Mouse (Mus musculus): ENCODE measurements at regions not wholly inside any gene's neighbourhood (a gene's known extent, or its start where the extent isn't known, plus 50 kb on each side); places are given as distances from the start of the nearest gene placed in this dataset.

GRCm38 (mm10) chr1:77930661-77931060, 266.3 kb downstream of the Pax3 start:
- Histone ChIP-seq H3K4me1 (0 out of 2 replicates have a peak, but pooled peaks cover 4% of the 10 kb centered on the region), H3K4me3 (replicated peaks) (no peak overlapping the region), H3K9me3 (replicated peaks) (no peaks in the 10 kb centered on the region), H3K27ac (no peak overlapping the region), H3K4me2 (no peak overlapping the region), H3K27me3 (no peaks in the 10 kb centered on the region), H3K9ac (no peak overlapping the region), H3K36me3 (no peaks in the 10 kb centered on the region)
- WGBS: 91% methylated on average over 6 of the region's 6 CpGs
- no peak for ATAC-seq (replicated peaks; ENCODE audit: low FRiP score)

DNA sequence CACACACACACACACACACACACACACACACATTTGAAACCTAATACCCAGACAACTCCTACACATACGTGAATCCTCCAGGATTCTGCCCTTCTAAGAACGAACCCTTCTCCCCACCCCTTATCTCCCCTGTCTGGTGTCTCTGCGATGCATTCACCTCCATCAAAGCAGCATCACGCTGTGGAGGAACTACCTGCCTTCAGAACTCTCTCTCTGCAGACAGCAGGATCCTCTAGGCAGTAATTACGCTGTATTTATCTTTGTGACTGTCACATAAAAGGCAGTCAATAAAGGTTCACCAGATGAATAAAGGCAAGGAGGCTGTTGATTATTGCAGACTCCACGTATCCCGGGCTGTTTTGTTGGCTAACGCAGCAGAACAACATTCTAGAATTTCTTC, 267.4 kb downstream of the Pax3 start:
- no peaks in the 10 kb centered on the region for H3K36me3 ChIP-seq
- no peaks in the 10 kb centered on the region for H3K27me3 ChIP-seq
- no peak overlapping the region for H3K9ac ChIP-seq
- no peak overlapping the region for H3K27ac ChIP-seq
- ATAC-seq (replicated peaks; ENCODE audit: low FRiP score): no peak
- 0 out of 2 replicates have a peak overlapping the region, but pooled peaks have one; percentile 8 for H3K4me2 ChIP-seq
- no peak overlapping the region for H3K4me3 ChIP-seq (replicated peaks)
- no peaks in the 10 kb centered on the region for H3K9me3 ChIP-seq (replicated peaks)
- H3K4me1 ChIP-seq: 0 out of 2 replicates have a peak, but pooled peaks cover 4% of the 10 kb centered on the region
- WGBS: 17% methylated on average over 8 of the region's 8 CpGs

GRCm38 (mm10) chr1:77926146-77926545, 270.8 kb downstream of the Pax3 start:
- no peak overlapping the region for H3K4me2 ChIP-seq
- H3K9me3 ChIP-seq (replicated peaks): no peaks in the 10 kb centered on the region
- no peaks in the 10 kb centered on the region for H3K27me3 ChIP-seq
- H3K4me1 ChIP-seq: 0 out of 2 replicates have a peak, but pooled peaks cover 4% of the 10 kb centered on the region
- no peak overlapping the region for H3K4me3 ChIP-seq (replicated peaks)
- H3K27ac ChIP-seq: no peak overlapping the region
- 75% methylated on average over 3 of the region's 3 CpGs for WGBS
- no peak overlapping the region for H3K9ac ChIP-seq
- ATAC-seq (replicated peaks; ENCODE audit: low FRiP score): no peak
- H3K36me3 ChIP-seq: no peaks in the 10 kb centered on the region

GRCm38 (mm10) chr1:77896226-77896625, 300.7 kb downstream of the Pax3 start:
- H3K9ac ChIP-seq: no peak overlapping the region
- H3K4me1 ChIP-seq: no peaks in the 10 kb centered on the region
- H3K27ac ChIP-seq: no peak overlapping the region
- WGBS: 56% methylated on average over 5 of the region's 5 CpGs
- H3K27me3 ChIP-seq: no peaks in the 10 kb centered on the region
- no peak overlapping the region for H3K4me2 ChIP-seq
- no peaks in the 10 kb centered on the region for H3K9me3 ChIP-seq (replicated peaks)
- no peak for ATAC-seq (replicated peaks; ENCODE audit: low FRiP score)
- H3K36me3 ChIP-seq: no peaks in the 10 kb centered on the region
- no peak overlapping the region for H3K4me3 ChIP-seq (replicated peaks)

GRCm38 (mm10) chr1:77879026-77879425, 317.9 kb downstream of the Pax3 start:
- H3K9ac ChIP-seq: no peak overlapping the region
- H3K4me3 ChIP-seq (replicated peaks): no peak overlapping the region
- H3K4me2 ChIP-seq: no peak overlapping the region
- H3K36me3 ChIP-seq: no peaks in the 10 kb centered on the region
- no peaks in the 10 kb centered on the region for H3K27me3 ChIP-seq
- ATAC-seq (replicated peaks; ENCODE audit: low FRiP score): no peak
- no peaks in the 10 kb centered on the region for H3K4me1 ChIP-seq
- no peak overlapping the region for H3K27ac ChIP-seq
- no peaks in the 10 kb centered on the region for H3K9me3 ChIP-seq (replicated peaks)

DNA sequence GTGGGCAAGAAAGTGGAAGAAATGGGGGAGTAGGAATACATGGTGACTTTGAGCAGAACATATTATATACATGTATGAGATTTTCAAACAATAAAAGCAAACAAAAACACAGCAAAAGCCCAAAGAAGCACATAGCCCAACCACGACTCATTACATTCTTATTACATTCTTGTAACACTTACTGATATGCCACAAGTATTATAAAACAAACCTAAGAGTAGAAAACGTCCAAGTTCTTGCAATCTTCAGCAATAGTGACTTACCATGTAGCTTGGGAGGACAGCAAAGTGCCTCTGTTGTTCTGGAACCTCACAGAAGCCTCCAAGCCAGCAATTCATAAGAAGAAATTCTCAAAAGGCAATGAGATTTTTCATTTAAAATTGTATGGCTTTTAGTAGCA, 326.8 kb downstream of the Pax3 start:
- Histone ChIP-seq H3K27ac (no peak overlapping the region), H3K9me3 (replicated peaks) (no peaks in the 10 kb centered on the region), H3K27me3 (no peaks in the 10 kb centered on the region), H3K4me1 (no peaks in the 10 kb centered on the region), H3K4me3 (replicated peaks) (no peak overlapping the region), H3K4me2 (no peak overlapping the region), H3K36me3 (no peaks in the 10 kb centered on the region), H3K9ac (no peak overlapping the region)
- 65% methylated on average over 2 of the region's 2 CpGs for WGBS
- ATAC-seq (replicated peaks; ENCODE audit: low FRiP score): no peak

- Histone ChIP-seq H3K4me3 (replicated peaks) (no peak overlapping the region), H3K4me1 (no peaks in the 10 kb centered on the region), H3K36me3 (no peaks in the 10 kb centered on the region), H3K4me2 (no peak overlapping the region), H3K27me3 (no peaks in the 10 kb centered on the region), H3K9ac (no peak overlapping the region), H3K27ac (no peak overlapping the region), H3K9me3 (replicated peaks) (no peaks in the 10 kb centered on the region)
- no peak for ATAC-seq (replicated peaks; ENCODE audit: low FRiP score)
- WGBS: 68% methylated on average over 1 of the region's 1 CpGs
Observed at GRCm38 (mm10) chr1:77869174-77869573, 327.8 kb downstream of the Pax3 start.

DNA sequence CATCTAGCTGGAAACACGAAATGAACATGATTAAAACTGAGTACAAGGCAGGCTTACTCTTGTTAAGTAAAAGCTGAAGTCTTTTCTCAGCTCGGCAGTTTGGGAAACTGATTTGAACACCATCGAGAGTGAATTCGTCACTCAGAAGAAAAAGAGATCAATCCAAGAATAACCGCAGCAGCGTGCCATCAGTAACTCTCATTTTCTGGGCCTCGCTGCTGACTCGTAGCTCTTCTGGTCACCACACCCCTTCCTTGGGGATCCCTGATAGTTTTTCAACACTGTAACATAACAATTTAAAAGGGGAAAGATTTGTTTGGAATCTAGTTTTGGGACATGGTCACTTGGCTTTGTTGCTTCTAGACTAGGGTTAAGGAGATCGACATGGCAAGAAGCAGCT, 337.0 kb downstream of the Pax3 start:
- WGBS: 88% methylated on average over 9 of the region's 9 CpGs
- Histone ChIP-seq H3K4me1 (no peaks in the 10 kb centered on the region), H3K9me3 (replicated peaks) (no peaks in the 10 kb centered on the region), H3K36me3 (no peaks in the 10 kb centered on the region), H3K4me2 (no peak overlapping the region), H3K27ac (no peak overlapping the region), H3K9ac (no peak overlapping the region), H3K4me3 (replicated peaks) (no peak overlapping the region), H3K27me3 (no peaks in the 10 kb centered on the region)
- no peak for ATAC-seq (replicated peaks; ENCODE audit: low FRiP score)

- no peak for ATAC-seq (replicated peaks; ENCODE audit: low FRiP score)
- Histone ChIP-seq H3K27me3 (no peaks in the 10 kb centered on the region), H3K4me3 (replicated peaks) (no peak overlapping the region), H3K9ac (no peak overlapping the region), H3K4me1 (no peaks in the 10 kb centered on the region), H3K36me3 (no peaks in the 10 kb centered on the region), H3K27ac (no peak overlapping the region), H3K9me3 (replicated peaks) (no peaks in the 10 kb centered on the region), H3K4me2 (no peak overlapping the region)
- 84% methylated on average over 1 of the region's 1 CpGs for WGBS
Observed at GRCm38 (mm10) chr1:77854366-77854765, 339.5 kb upstream of the Epha4 start.

GRCm38 (mm10) chr1:77847766-77848615, 333.1 kb upstream of the Epha4 start:
- Histone ChIP-seq H3K27ac (no peak overlapping the region), H3K9ac (no peak overlapping the region), H3K4me3 (replicated peaks) (no peak overlapping the region), H3K9me3 (replicated peaks) (no peaks in the 10 kb centered on the region), H3K36me3 (no peaks in the 10 kb centered on the region), H3K27me3 (no peaks in the 10 kb centered on the region), H3K4me1 (no peaks in the 10 kb centered on the region), H3K4me2 (no peak overlapping the region)
- ATAC-seq (replicated peaks; ENCODE audit: low FRiP score): no peak
- WGBS: 53% methylated on average over 9 of the region's 9 CpGs

DNA sequence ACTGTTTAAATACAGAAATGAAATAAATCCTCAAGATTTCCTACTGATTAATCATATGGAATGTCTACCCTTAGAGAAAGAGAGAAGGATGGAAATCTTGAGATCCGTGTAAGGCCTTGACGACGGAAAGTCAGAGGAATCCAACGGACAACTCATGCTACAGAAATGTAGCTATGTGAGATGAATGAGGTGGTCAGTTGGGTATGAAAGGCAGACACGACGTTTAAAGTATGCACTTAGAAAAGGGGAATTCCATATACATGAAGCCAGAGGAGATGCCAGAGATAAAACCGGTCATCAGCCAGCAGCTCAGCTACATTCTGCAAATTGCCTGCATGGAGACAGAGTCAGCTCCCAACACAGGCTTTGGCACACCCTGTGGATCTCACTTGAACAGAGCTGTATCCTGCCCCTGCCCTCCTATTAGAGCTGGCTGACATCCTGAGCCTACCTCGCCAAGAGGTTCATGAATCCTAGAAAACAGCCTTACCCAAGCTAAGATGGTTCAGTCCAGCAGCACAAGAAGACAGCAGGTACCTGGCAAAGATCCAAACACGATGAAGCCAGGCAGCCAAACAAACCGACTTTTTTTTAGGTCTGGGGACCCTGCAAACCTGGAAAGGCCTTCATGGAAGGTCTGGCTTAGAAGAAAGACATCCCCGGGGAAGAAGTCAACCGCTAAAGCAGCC, 331.3 kb upstream of the Epha4 start:
- 79% methylated on average over 12 of the region's 12 CpGs for WGBS
- Histone ChIP-seq H3K4me1 (no peaks in the 10 kb centered on the region), H3K4me3 (replicated peaks) (no peak overlapping the region), H3K9me3 (replicated peaks) (no peaks in the 10 kb centered on the region), H3K27ac (no peak overlapping the region), H3K9ac (no peak overlapping the region), H3K4me2 (no peak overlapping the region), H3K27me3 (no peaks in the 10 kb centered on the region), H3K36me3 (no peaks in the 10 kb centered on the region)
- ATAC-seq (replicated peaks; ENCODE audit: low FRiP score): no peak

GRCm38 (mm10) chr1:77840672-77841071, 325.8 kb upstream of the Epha4 start:
- no peak overlapping the region for H3K27ac ChIP-seq
- no peaks in the 10 kb centered on the region for H3K4me1 ChIP-seq
- 58% methylated on average over 9 of the region's 9 CpGs for WGBS
- no peak overlapping the region for H3K4me2 ChIP-seq
- no peaks in the 10 kb centered on the region for H3K27me3 ChIP-seq
- no peaks in the 10 kb centered on the region for H3K36me3 ChIP-seq
- no peak for ATAC-seq (replicated peaks; ENCODE audit: low FRiP score)
- H3K4me3 ChIP-seq (replicated peaks): no peak overlapping the region
- H3K9me3 ChIP-seq (replicated peaks): no peaks in the 10 kb centered on the region
- no peak overlapping the region for H3K9ac ChIP-seq

Measured in kidney, embryonic 15.5 days (tissue).